Mouse (Mus musculus) kidney, postnatal 0 days (tissue): Measurements from ENCODE around the gene Glce. TPM values are rescaled to one million over a fixed set of nuclear protein-coding genes. Genes with fewer than 3 reads are reported as not detected.

Source experiments
- ATAC-seq: fragments of 200-750 bp; cut with Nextera tagmentation; replicated peaks from 2 replicates; pipeline ENCODE4 v1.8.0; 2017; ENCODE audit warnings: low read depth, moderate number of reproducible peaks, moderate TSS enrichment, moderate library complexity; ENCODE audit not compliant: low FRiP score
- DNase-seq: peaks from one replicate; pipeline ENCODE4 v3.0.0-alpha.2; 2016; ENCODE audit warnings: low spot score
- H3K27ac ChIP-seq: fragments of 300-500 bp; sonication (generic); 2 replicates; pipeline ENCODE4 v1.5.1; 2014; ENCODE audit warnings: mild to moderate bottlenecking
- H3K27me3 ChIP-seq: fragments of 300-500 bp; sonication (generic); 2 replicates; pipeline ENCODE4 v1.6.1; 2014; ENCODE audit warnings: low read length, mixed read lengths; ENCODE audit not compliant: insufficient read depth
- H3K36me3 ChIP-seq: fragments of 300-500 bp; sonication (generic); 2 replicates; pipeline ENCODE4 v1.6.1; 2014; ENCODE audit warnings: low read length, mixed read lengths; ENCODE audit not compliant: insufficient read depth
- H3K4me1 ChIP-seq: fragments of 300-500 bp; sonication (generic); replicated peaks from 2 replicates; pipeline ENCODE4 v1.6.1; 2014; ENCODE audit warnings: antibody characterized with exemption, low read length, mixed read lengths; ENCODE audit not compliant: insufficient read depth
- H3K4me2 ChIP-seq: fragments of 300-500 bp; sonication (generic); 2 replicates; pipeline ENCODE4 v1.6.1; 2014; ENCODE audit warnings: mild to moderate bottlenecking, low read length, moderate library complexity, mixed read lengths
- H3K4me3 ChIP-seq: fragments of 300-500 bp; sonication (generic); replicated peaks from 2 replicates; pipeline ENCODE4 v1.5.1; 2014; ENCODE audit warnings: low read depth, low read length
- H3K9ac ChIP-seq: fragments of 300-500 bp; sonication (generic); 2 replicates; pipeline ENCODE4 v1.6.1; 2014; ENCODE audit warnings: low read depth, low read length
- H3K9me3 ChIP-seq: fragments of 300-500 bp; sonication (generic); replicated peaks from 2 replicates; pipeline ENCODE4 v1.6.1; 2016; ENCODE audit warnings: low read length, inconsistent platforms, mixed read lengths
- CTCF ChIP-seq: IDR thresholded peaks from 2 replicates; pipeline ENCODE4 v1.5.1; 2016; ENCODE audit warnings: antibody characterized with exemption, low read depth, mild to moderate bottlenecking, moderate library complexity
- WGBS: fragments of 180-500 bp; shearing (Covaris S2); extraction: QIAGEN DNeasy Blood & Tissue Kit; methylation state at CpG from one replicate; pipeline ENCODE4 v1.1.7; 2014; 5-methylcytosine and 5-hydroxymethylcytosine counted together
- polyA plus RNA-seq: library from polyadenylated mRNA; unstranded; fragments of >200 nt; fragmentation: Nextera tagmentation; extraction: Ambion mirVana; gene quantifications from 2 replicates; pipeline ENCODE4 v1.2.1, GENCODE M21; 2015

Gene Glce
- polyA plus RNA-seq, 1 experiment from 2014 or later: 14.4 TPM

- Histone ChIP-seq H3K36me3 (no peaks in the 10 kb centered on the region), H3K27ac (no peak overlapping the region), H3K4me2 (no peak overlapping the region), H3K9me3 (no peaks in the 10 kb centered on the region), H3K27me3 (no peaks in the 10 kb centered on the region), H3K4me1 (no peaks in the 10 kb centered on the region), H3K4me3 (no peak overlapping the region), H3K9ac (no peak overlapping the region)
- no peak for DNase-seq
- 89% methylated on average over 3 of the region's 3 CpGs for WGBS
- TF ChIP-seq CTCF: no peak
- ATAC-seq: no peak
These were observed 6.6 kb downstream of the Glce start for GRCm38 (mm10) chr9:62115826-62116225.

GRCm38 (mm10) chr9:62096603-62097002 is 25.9 kb downstream of the Glce start:
- Histone ChIP-seq H3K9me3 (no peaks in the 10 kb centered on the region), H3K27me3 (no peaks in the 10 kb centered on the region), H3K4me1 (no peaks in the 10 kb centered on the region), H3K9ac (no peak overlapping the region), H3K36me3 (no peaks in the 10 kb centered on the region), H3K4me2 (no peak overlapping the region), H3K4me3 (no peak overlapping the region), H3K27ac (no peak overlapping the region)
- WGBS: 44% methylated on average over 1 of the region's 1 CpGs
- DNase-seq (no peak), ATAC-seq (no peak)
- no peak for TF ChIP-seq CTCF

GRCm38 (mm10) chr9:62091604-62092003 is 30.9 kb downstream of the Glce start:
- no peak overlapping the region for H3K9ac ChIP-seq
- no peaks in the 10 kb centered on the region for H3K36me3 ChIP-seq
- no peaks in the 10 kb centered on the region for H3K4me1 ChIP-seq
- ATAC-seq (no peak), DNase-seq (peak; percentile 16)
- H3K27me3 ChIP-seq: no peaks in the 10 kb centered on the region
- no peak overlapping the region for H3K4me3 ChIP-seq
- H3K4me2 ChIP-seq: no peak overlapping the region
- H3K9me3 ChIP-seq: no peaks in the 10 kb centered on the region
- WGBS: 89% methylated on average over 5 of the region's 5 CpGs
- H3K27ac ChIP-seq: no peak overlapping the region
- no peak for TF ChIP-seq CTCF

GRCm38 (mm10) chr9:62085548-62085947 is 36.9 kb downstream of the Glce start:
- H3K4me3 ChIP-seq: no peak overlapping the region
- H3K27me3 ChIP-seq: no peaks in the 10 kb centered on the region
- ATAC-seq (no peak), DNase-seq (no peak)
- H3K9me3 ChIP-seq: no peaks in the 10 kb centered on the region
- TF ChIP-seq CTCF: no peak
- no peak overlapping the region for H3K9ac ChIP-seq
- no peak overlapping the region for H3K4me2 ChIP-seq
- WGBS: 85% methylated on average over 2 of the region's 2 CpGs
- H3K27ac ChIP-seq: no peak overlapping the region
- no peaks in the 10 kb centered on the region for H3K4me1 ChIP-seq
- H3K36me3 ChIP-seq: no peaks in the 10 kb centered on the region

GRCm38 (mm10) chr9:62084896-62085295 is 37.6 kb downstream of the Glce start:
- DNase-seq (no peak), ATAC-seq (no peak)
- Histone ChIP-seq H3K36me3 (no peaks in the 10 kb centered on the region), H3K9ac (no peak overlapping the region), H3K27me3 (no peaks in the 10 kb centered on the region), H3K27ac (no peak overlapping the region), H3K9me3 (no peaks in the 10 kb centered on the region), H3K4me2 (no peak overlapping the region), H3K4me3 (no peak overlapping the region), H3K4me1 (no peaks in the 10 kb centered on the region)
- TF ChIP-seq CTCF: no peak
- WGBS: 91% methylated on average over 4 of the region's 4 CpGs

GRCm38 (mm10) chr9:62082986-62083385 is 39.5 kb downstream of the Glce start:
- H3K4me2 ChIP-seq: no peak overlapping the region
- H3K27ac ChIP-seq: no peak overlapping the region
- no peaks in the 10 kb centered on the region for H3K4me1 ChIP-seq
- TF ChIP-seq CTCF: no peak
- H3K36me3 ChIP-seq: no peaks in the 10 kb centered on the region
- no peak overlapping the region for H3K4me3 ChIP-seq
- ATAC-seq: no peak
- H3K27me3 ChIP-seq: no peaks in the 10 kb centered on the region
- DNase-seq: no peak
- H3K9ac ChIP-seq: no peak overlapping the region
- whole genome bisulfite sequencing: 54% methylated on average over 2 of the region's 2 CpGs
- H3K9me3 ChIP-seq: no peaks in the 10 kb centered on the region

- no peak for ATAC-seq
- H3K4me1 ChIP-seq: no peaks in the 10 kb centered on the region
- 72% methylated on average over 3 of the region's 3 CpGs for WGBS
- H3K4me2 ChIP-seq: no peak overlapping the region
- DNase-seq: no peak
- no peak overlapping the region for H3K4me3 ChIP-seq
- H3K9ac ChIP-seq: no peak overlapping the region
- H3K36me3 ChIP-seq: no peaks in the 10 kb centered on the region
- no peaks in the 10 kb centered on the region for H3K27me3 ChIP-seq
- TF ChIP-seq CTCF: no peak
- no peak overlapping the region for H3K27ac ChIP-seq
- H3K9me3 ChIP-seq: no peaks in the 10 kb centered on the region
These were observed 40.9 kb downstream of the Glce start for GRCm38 (mm10) chr9:62081542-62081941.
